Mouse (Mus musculus): ENCODE data around the gene Stx3. TPM values are rescaled to one million over a fixed set of nuclear protein-coding genes. Genes with fewer than 3 reads are reported as not detected.

Gene Stx3
- polyA plus RNA-seq, 1 experiment from 2014 or later, result 23.1 TPM

GRCm38 (mm10) chr19:11768163-11768562 is 51.0 kb downstream of the Stx3 start:
- Histone ChIP-seq H3K27me3 (ENCODE audit: control insufficient read depth, insufficient read depth, low read length) (no peaks in the 10 kb centered on the region), H3K9me3 (ENCODE audit: control insufficient read depth, low read length) (no peaks in the 10 kb centered on the region), H3K9ac (ENCODE audit: low read length) (no peak overlapping the region), H3K4me3 (ENCODE audit: low read depth, low read length) (no peak overlapping the region), H3K4me1 (ENCODE audit: control insufficient read depth, insufficient read depth, low read length) (peaks cover 4% of the 10 kb centered on the region), H3K27ac (ENCODE audit: low read depth, low read length) (no peak overlapping the region), H3K36me3 (ENCODE audit: control insufficient read depth, insufficient read depth, low read length) (no peaks in the 10 kb centered on the region), H3K4me2 (no peak overlapping the region)
- DNase-seq (ENCODE audit: low spot score, missing footprints) (no peak), ATAC-seq (ENCODE audit: low FRiP score) (no peak)
- WGBS, result 12% methylated on average over 3 of the region's 3 CpGs

- Histone ChIP-seq H3K4me3 (ENCODE audit: low read depth, low read length) (no peak overlapping the region), H3K9me3 (ENCODE audit: control insufficient read depth, low read length) (no peaks in the 10 kb centered on the region), H3K9ac (ENCODE audit: low read length) (no peak overlapping the region), H3K4me1 (ENCODE audit: control insufficient read depth, insufficient read depth, low read length) (peaks cover 4% of the 10 kb centered on the region), H3K27me3 (ENCODE audit: control insufficient read depth, insufficient read depth, low read length) (no peaks in the 10 kb centered on the region), H3K27ac (ENCODE audit: low read depth, low read length) (no peak overlapping the region), H3K4me2 (no peak overlapping the region), H3K36me3 (ENCODE audit: control insufficient read depth, insufficient read depth, low read length) (no peaks in the 10 kb centered on the region)
- ATAC-seq (ENCODE audit: low FRiP score) (no peak), DNase-seq (ENCODE audit: low spot score, missing footprints) (no peak)
- WGBS, result 77% methylated on average over 4 of the region's 4 CpGs
Measured at GRCm38 (mm10) chr19:11766413-11766812, 52.8 kb downstream of the Stx3 start.

DNA sequence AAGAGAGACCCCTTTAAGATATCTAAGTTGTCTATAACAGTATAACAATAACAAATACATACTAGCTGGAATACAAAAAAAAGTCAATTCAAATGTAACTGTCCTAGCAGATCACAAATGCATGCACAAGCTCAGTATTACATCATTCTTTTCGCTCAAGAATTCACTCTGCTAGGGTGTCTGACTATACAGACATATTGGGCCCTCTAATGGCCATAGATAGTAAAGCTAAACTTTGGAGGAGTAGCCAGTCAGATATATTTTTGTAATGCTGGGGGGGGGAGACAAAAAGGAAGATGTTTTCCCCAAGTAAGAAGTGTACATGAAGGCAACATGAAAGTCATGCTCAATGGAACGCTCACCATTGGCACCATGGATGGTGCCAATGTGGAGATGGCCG is 54.1 kb downstream of the Stx3 start:
- no peaks in the 10 kb centered on the region for H3K36me3 ChIP-seq (ENCODE audit: control insufficient read depth, insufficient read depth, low read length)
- no peak overlapping the region for H3K4me3 ChIP-seq (ENCODE audit: low read depth, low read length)
- no peak overlapping the region for H3K9ac ChIP-seq (ENCODE audit: low read length)
- WGBS, result 80% methylated on average over 3 of the region's 3 CpGs
- no peak overlapping the region for H3K27ac ChIP-seq (ENCODE audit: low read depth, low read length)
- no peaks in the 10 kb centered on the region for H3K9me3 ChIP-seq (ENCODE audit: control insufficient read depth, low read length)
- DNase-seq (ENCODE audit: low spot score, missing footprints), result no peak
- H3K4me1 ChIP-seq (ENCODE audit: control insufficient read depth, insufficient read depth, low read length), result no peaks in the 10 kb centered on the region
- no peak overlapping the region for H3K4me2 ChIP-seq
- H3K27me3 ChIP-seq (ENCODE audit: control insufficient read depth, insufficient read depth, low read length), result no peaks in the 10 kb centered on the region
- ATAC-seq (ENCODE audit: low FRiP score), result no peak

DNA sequence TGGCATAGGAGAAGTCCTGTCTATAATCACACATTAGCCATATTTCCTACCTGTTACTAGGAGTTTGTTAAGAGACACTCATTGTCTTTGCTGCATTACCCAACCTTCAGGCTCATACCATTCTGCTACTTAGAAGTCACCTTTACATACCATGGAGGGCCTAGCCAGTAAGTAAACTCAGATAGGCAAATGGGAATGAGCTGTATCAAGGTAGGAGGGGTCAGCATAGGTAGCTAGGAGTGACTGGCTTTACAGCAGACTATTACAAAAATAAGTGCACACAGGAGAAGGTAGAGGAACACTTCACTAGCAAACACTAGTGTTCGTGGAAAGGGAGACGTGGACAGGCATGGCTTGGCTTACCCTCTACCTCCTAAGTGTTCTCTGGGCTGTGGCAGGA is 71.9 kb downstream of the Stx3 start, which contains the start of gene Gif:
Gene Gif (plus strand): TSS at position 257 of the 400 bp plus-strand sequence.
- ATAC-seq (ENCODE audit: low FRiP score) (no peak), DNase-seq (ENCODE audit: low spot score, missing footprints) (no peak)
- Histone ChIP-seq H3K36me3 (ENCODE audit: control insufficient read depth, insufficient read depth, low read length) (no peaks in the 10 kb centered on the region), H3K27me3 (ENCODE audit: control insufficient read depth, insufficient read depth, low read length) (no peaks in the 10 kb centered on the region), H3K27ac (ENCODE audit: low read depth, low read length) (no peak within 1 kb of the TSS), H3K4me2 (no peak within 1 kb of the TSS), H3K9me3 (ENCODE audit: control insufficient read depth, low read length) (no peaks in the 10 kb centered on the region), H3K4me1 (ENCODE audit: control insufficient read depth, insufficient read depth, low read length) (no peaks in the 10 kb centered on the region), H3K4me3 (ENCODE audit: low read depth, low read length) (no peak within 1 kb of the TSS), H3K9ac (ENCODE audit: low read length) (no peak within 1 kb of the TSS)
- WGBS, result 82% methylated on average over 2 of the region's 2 CpGs

- no peak overlapping the region for H3K27ac ChIP-seq (ENCODE audit: low read depth, low read length)
- no peak for ATAC-seq (ENCODE audit: low FRiP score)
Measured at GRCm38 (mm10) chr19:11745680-11746079, 73.5 kb downstream of the Stx3 start.

DNA sequence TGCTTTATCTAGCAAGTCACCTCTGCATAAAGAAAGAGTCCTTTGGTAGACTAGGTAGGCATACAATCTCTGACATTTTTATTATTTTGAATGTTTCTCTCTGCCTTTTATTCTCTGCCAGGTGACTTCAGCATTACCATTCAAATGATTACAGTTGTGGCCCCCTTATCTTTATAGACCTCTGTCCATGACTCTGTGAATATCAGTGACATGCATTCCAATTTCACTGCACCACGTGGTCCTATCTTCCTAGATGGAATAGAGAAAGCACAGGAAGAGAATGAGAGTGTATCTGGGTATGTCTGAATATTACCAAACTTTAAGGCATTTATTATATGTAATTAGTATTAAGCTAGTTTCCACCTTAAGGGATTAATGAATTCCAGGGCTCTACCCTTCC is 82.7 kb downstream of the Stx3 start:
- DNase-seq (ENCODE audit: low spot score, missing footprints) (no peak), ATAC-seq (ENCODE audit: low FRiP score) (no peak)
- no peak overlapping the region for H3K4me2 ChIP-seq
- H3K27me3 ChIP-seq (ENCODE audit: control insufficient read depth, insufficient read depth, low read length), result no peaks in the 10 kb centered on the region
- H3K36me3 ChIP-seq (ENCODE audit: control insufficient read depth, insufficient read depth, low read length), result no peaks in the 10 kb centered on the region
- no peaks in the 10 kb centered on the region for H3K9me3 ChIP-seq (ENCODE audit: control insufficient read depth, low read length)
- no peaks in the 10 kb centered on the region for H3K4me1 ChIP-seq (ENCODE audit: control insufficient read depth, insufficient read depth, low read length)
- 53% methylated on average over 1 of the region's 1 CpGs for WGBS
- no peak overlapping the region for H3K27ac ChIP-seq (ENCODE audit: low read depth, low read length)
- H3K9ac ChIP-seq (ENCODE audit: low read length), result no peak overlapping the region
- H3K4me3 ChIP-seq (ENCODE audit: low read depth, low read length), result no peak overlapping the region

More at GRCm38 (mm10) chr19:11745680-11746079, 73.5 kb downstream of the Stx3 start:
- Histone ChIP-seq H3K36me3 (ENCODE audit: control insufficient read depth, insufficient read depth, low read length) (no peaks in the 10 kb centered on the region), H3K4me2 (no peak overlapping the region), H3K4me3 (ENCODE audit: low read depth, low read length) (no peak overlapping the region), H3K4me1 (ENCODE audit: control insufficient read depth, insufficient read depth, low read length) (no peaks in the 10 kb centered on the region), H3K9ac (ENCODE audit: low read length) (no peak overlapping the region), H3K9me3 (ENCODE audit: control insufficient read depth, low read length) (no peaks in the 10 kb centered on the region), H3K27me3 (ENCODE audit: control insufficient read depth, insufficient read depth, low read length) (no peaks in the 10 kb centered on the region)
- no peak for DNase-seq (ENCODE audit: low spot score, missing footprints)

- WGBS, result 83% methylated on average over 1 of the region's 1 CpGs
- H3K36me3 ChIP-seq (ENCODE audit: control insufficient read depth, insufficient read depth, low read length), result no peaks in the 10 kb centered on the region
- no peak for DNase-seq (ENCODE audit: low spot score, missing footprints)
- no peak for ATAC-seq (ENCODE audit: low FRiP score)
- H3K27ac ChIP-seq (ENCODE audit: low read depth, low read length), result no peak overlapping the region
- no peaks in the 10 kb centered on the region for H3K27me3 ChIP-seq (ENCODE audit: control insufficient read depth, insufficient read depth, low read length)
- H3K4me3 ChIP-seq (ENCODE audit: low read depth, low read length), result no peak overlapping the region
- no peaks in the 10 kb centered on the region for H3K9me3 ChIP-seq (ENCODE audit: control insufficient read depth, low read length)
- no peaks in the 10 kb centered on the region for H3K4me1 ChIP-seq (ENCODE audit: control insufficient read depth, insufficient read depth, low read length)
- no peak overlapping the region for H3K9ac ChIP-seq (ENCODE audit: low read length)
- H3K4me2 ChIP-seq, result no peak overlapping the region
Measured at GRCm38 (mm10) chr19:11730278-11730677, 88.9 kb downstream of the Stx3 start.

DNA sequence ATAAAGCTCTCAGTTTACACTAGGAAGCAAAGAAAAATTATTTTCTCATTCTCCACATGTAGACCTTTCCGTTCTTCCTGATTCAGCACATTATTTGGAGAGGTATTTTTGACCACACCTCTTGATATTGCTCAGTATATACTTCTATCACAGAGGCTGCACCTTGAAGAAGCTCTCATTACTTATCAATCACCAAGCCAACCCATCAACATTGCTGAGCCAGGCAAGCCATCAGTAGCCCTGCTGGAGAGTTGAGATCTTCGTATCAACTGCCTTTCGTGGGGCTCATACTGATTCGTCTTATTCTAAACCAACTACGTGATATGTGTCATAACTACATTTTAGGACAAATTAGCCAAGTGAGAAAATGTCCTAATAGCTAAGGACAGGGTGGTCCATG is 91.9 kb downstream of the Stx3 start:
- no peak overlapping the region for H3K9ac ChIP-seq (ENCODE audit: low read length)
- no peak for DNase-seq (ENCODE audit: low spot score, missing footprints)

DNA sequence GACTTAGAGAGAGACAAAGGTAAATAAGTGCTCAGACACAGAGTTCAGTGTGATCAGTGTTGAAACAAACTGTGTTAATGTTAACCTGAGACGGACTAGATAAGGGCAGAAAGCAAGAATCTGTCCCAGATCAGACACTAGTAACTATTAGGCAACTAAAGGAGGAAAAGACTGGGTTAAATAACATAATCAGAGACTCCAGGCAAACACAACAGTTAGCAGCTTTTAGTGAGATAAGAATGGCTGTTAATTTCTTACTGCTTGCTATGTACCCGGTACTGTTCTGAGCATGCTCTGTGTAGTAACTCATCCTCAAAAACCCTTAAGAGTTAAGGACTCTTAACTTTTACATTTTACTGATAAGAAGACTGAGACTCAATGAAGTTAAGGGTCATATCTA is 93.3 kb downstream of the Stx3 start:
- Histone ChIP-seq H3K27me3 (ENCODE audit: control insufficient read depth, insufficient read depth, low read length) (no peaks in the 10 kb centered on the region), H3K9me3 (ENCODE audit: control insufficient read depth, low read length) (no peaks in the 10 kb centered on the region), H3K4me3 (ENCODE audit: low read depth, low read length) (no peak overlapping the region), H3K36me3 (ENCODE audit: control insufficient read depth, insufficient read depth, low read length) (no peaks in the 10 kb centered on the region), H3K4me1 (ENCODE audit: control insufficient read depth, insufficient read depth, low read length) (no peaks in the 10 kb centered on the region), H3K27ac (ENCODE audit: low read depth, low read length) (no peak overlapping the region), H3K9ac (ENCODE audit: low read length) (no peak overlapping the region), H3K4me2 (no peak overlapping the region)
- no peak for DNase-seq (ENCODE audit: low spot score, missing footprints)
- WGBS, result 87% methylated on average over 2 of the region's 2 CpGs
- no peak for ATAC-seq (ENCODE audit: low FRiP score)

More for the DNA sequence above, 91.9 kb downstream of the Stx3 start:
- no peaks in the 10 kb centered on the region for H3K9me3 ChIP-seq (ENCODE audit: control insufficient read depth, low read length)
- H3K4me1 ChIP-seq (ENCODE audit: control insufficient read depth, insufficient read depth, low read length), result no peaks in the 10 kb centered on the region
- no peak for ATAC-seq (ENCODE audit: low FRiP score)
- no peak overlapping the region for H3K4me2 ChIP-seq
- H3K36me3 ChIP-seq (ENCODE audit: control insufficient read depth, insufficient read depth, low read length), result no peaks in the 10 kb centered on the region
- WGBS, result 91% methylated on average over 5 of the region's 5 CpGs
- no peak overlapping the region for H3K4me3 ChIP-seq (ENCODE audit: low read depth, low read length)
- H3K27me3 ChIP-seq (ENCODE audit: control insufficient read depth, insufficient read depth, low read length), result no peaks in the 10 kb centered on the region
- H3K27ac ChIP-seq (ENCODE audit: low read depth, low read length), result no peak overlapping the region
